ENCODE assay signal across 11 mouse cellular contexts in genomic region chr2:29739368-29739767, GRCm38 (mm10). TPM values are rescaled to one million over a fixed set of nuclear protein-coding genes. Genes with fewer than 3 reads are reported as not detected.
A peak's percentile ranks its signal among the peaks of the same experiment; 100 is the strongest.
DNase-seq lines count a peak whose midpoint lies in the region; ATAC-seq and TF ChIP-seq lines count a peak whose summit lies in the region.
"Had no signal": no experiment of that assay in that cellular context is flagged by ENCODE, and none has a peak within 500 bp of the region (broad histone marks: within the 10 kb centered on the region; RNA-seq: fewer than 3 reads in every experiment).

No protein-coding gene starts in this region.

- intact Hi-C loops in left cerebral cortex, postnatal 14 days (cut with DNase I), result no loop called here

- H3K4me3 ChIP-seq in forebrain, postnatal 0 days (ENCODE audit: low read depth, low read length), result no peak overlapping the region
- no peak overlapping the region for H3K4me3 ChIP-seq in forebrain, embryonic 14.5 days (ENCODE audit: low read depth, low read length)
- no peak overlapping the region for H3K4me3 ChIP-seq in spleen, adult 2 months (ENCODE audit: extremely low read depth, insufficient read depth, insufficient read length)
- H3K4me3 ChIP-seq in forebrain, embryonic 15.5 days, result no peak overlapping the region
- H3K4me3 ChIP-seq: heart, embryonic 13.5 days had no signal

- TF ChIP-seq POLR2A in spleen, adult 2 months (IDR thresholded peaks at IDR 0.05; ENCODE audit: low read depth, low read length), result no peak

- H3K4me1 ChIP-seq in forebrain, postnatal 0 days (ENCODE audit: insufficient read depth), result no peaks in the 10 kb centered on the region
- H3K4me1 ChIP-seq in forebrain, embryonic 14.5 days (ENCODE audit: control insufficient read depth, insufficient read depth, low read length), result no peaks in the 10 kb centered on the region
- peaks cover 4% of the 10 kb centered on the region; the same call in 1 of the 2 replicates for H3K4me1 ChIP-seq in spleen, adult 2 months (ENCODE audit: control insufficient read depth, insufficient read depth, insufficient read length)
- H3K4me1 ChIP-seq in forebrain, embryonic 15.5 days, result no peaks in the 10 kb centered on the region

- no peak overlapping the region for H3K9ac ChIP-seq in forebrain, postnatal 0 days
- H3K9ac ChIP-seq in forebrain, embryonic 14.5 days (ENCODE audit: low read length), result no peak overlapping the region
- H3K9ac ChIP-seq in forebrain, embryonic 15.5 days (replicated peaks), result no peak overlapping the region
- H3K9ac ChIP-seq: heart, embryonic 13.5 days had no signal

- no peak for DNase-seq in forebrain, postnatal 0 days
- no peak for DNase-seq in forebrain, embryonic 14.5 days (ENCODE audit: low spot score)
- DNase-seq in left cerebral cortex, postnatal 14 days (ENCODE audit: low spot score in 2 of 2), result peak; percentile 45 to 55
- DNase-seq in left cerebral cortex, adult 18-20 months (ENCODE audit: low spot score in 2 of 2), result no peak
- DNase-seq in liver, result peak; percentile 28
- peak; percentile 26 to 55 for DNase-seq in spleen, adult 2 months (ENCODE audit: low read depth in 1 of 2, low spot score in 2 of 2)
- DNase-seq in c-Kit-positive CD71-positive TER-119-positive erythroid progenitor cells, embryonic 14.5 days (ENCODE audit: low spot score), result no peak
- DNase-seq: cerebellum, adult 9-10 months; kidney, postnatal 10 days had no signal

- H3K9me3 ChIP-seq in forebrain, postnatal 0 days (ENCODE audit: low read length), result no peaks in the 10 kb centered on the region
- no peaks in the 10 kb centered on the region for H3K9me3 ChIP-seq in forebrain, embryonic 14.5 days (replicated peaks; ENCODE audit: control insufficient read depth, low read length)
- no peaks in the 10 kb centered on the region for H3K9me3 ChIP-seq in forebrain, embryonic 15.5 days
- H3K9me3 ChIP-seq: heart, embryonic 13.5 days had no signal

- H3K36me3 ChIP-seq in forebrain, postnatal 0 days (ENCODE audit: insufficient read depth), result peaks cover 58% of the 10 kb centered on the region
- peaks cover 59% of the 10 kb centered on the region for H3K36me3 ChIP-seq in forebrain, embryonic 14.5 days (ENCODE audit: control insufficient read depth, insufficient read depth, low read length)
- peaks cover 38% of the 10 kb centered on the region for H3K36me3 ChIP-seq in spleen, adult 2 months (ENCODE audit: control insufficient read depth, insufficient read depth, low read length)
- peaks cover 46% of the 10 kb centered on the region for H3K36me3 ChIP-seq in forebrain, embryonic 15.5 days

- H3K27ac ChIP-seq in forebrain, postnatal 0 days (ENCODE audit: low read depth, low read length), result no peak overlapping the region
- no peak overlapping the region for H3K27ac ChIP-seq in forebrain, embryonic 14.5 days (ENCODE audit: low read depth, low read length)
- H3K27ac ChIP-seq in spleen, adult 2 months (ENCODE audit: insufficient read depth, low read length), result peak overlapping the region; percentile 77
- no peak overlapping the region for H3K27ac ChIP-seq in forebrain, embryonic 15.5 days (replicated peaks)
- H3K27ac ChIP-seq: heart, embryonic 13.5 days had no signal

- ATAC-seq in forebrain, postnatal 0 days, result 0 out of 2 replicates have a peak, but pooled peaks have one; percentile 12
- no peak for ATAC-seq in forebrain, embryonic 14.5 days
- no peak for ATAC-seq in forebrain, embryonic 15.5 days (replicated peaks)

- 80% methylated on average over 5 of the region's 5 CpGs for WGBS in forebrain, postnatal 0 days
- WGBS in forebrain, embryonic 14.5 days, result 75% methylated on average over 5 of the region's 5 CpGs
- WGBS in spleen, adult 2 months, result 18% methylated on average over 5 of the region's 5 CpGs
- WGBS in forebrain, embryonic 15.5 days, result 74% methylated on average over 5 of the region's 5 CpGs

- H3K27me3 ChIP-seq in forebrain, postnatal 0 days (ENCODE audit: insufficient read depth, low read length), result no peaks in the 10 kb centered on the region
- no peaks in the 10 kb centered on the region for H3K27me3 ChIP-seq in forebrain, embryonic 14.5 days (replicated peaks; ENCODE audit: control insufficient read depth, insufficient read depth, low read length)
- no peaks in the 10 kb centered on the region for H3K27me3 ChIP-seq in spleen, adult 2 months (ENCODE audit: control insufficient read depth, insufficient read depth, low read length)
- H3K27me3 ChIP-seq in forebrain, embryonic 15.5 days, result no peaks in the 10 kb centered on the region
- H3K27me3 ChIP-seq: heart, embryonic 13.5 days had no signal

- no peak overlapping the region for H3K4me2 ChIP-seq in forebrain, postnatal 0 days (ENCODE audit: low read depth)
- no peak overlapping the region for H3K4me2 ChIP-seq in forebrain, embryonic 14.5 days (ENCODE audit: low read length)
- H3K4me2 ChIP-seq in forebrain, embryonic 15.5 days (replicated peaks), result no peak overlapping the region
- H3K4me2 ChIP-seq: heart, embryonic 13.5 days had no signal

- TF ChIP-seq CTCF in forebrain, postnatal 0 days (IDR thresholded peaks at IDR 0.05; ENCODE audit: low read depth), result peak; percentile 25; the same call in 1 of the 2 replicates
- TF ChIP-seq CTCF in spleen, adult 2 months (IDR thresholded peaks at IDR 0.05; ENCODE audit: extremely low read depth, insufficient read depth, insufficient read length, insufficient replicate concordance), result no peak

RNA-seq across cellular contexts. Expression of gene Gm13420, which starts 12.1 kb away (rescaled TPM):
- total RNA-seq in forebrain, postnatal 0 days (2014; rRNA removed), result 0.86 and 1.5 TPM in 2 replicates
- polyA plus RNA-seq in forebrain, postnatal 0 days (2015; fragmentation: Nextera tagmentation; extraction: Ambion mirVana), result 0.18 TPM in 1 of 2 replicates, not detected in the other
- polyA plus RNA-seq in forebrain, embryonic 14.5 days (2014; fragmentation: Nextera tagmentation; extraction: Ambion mirVana), result not detected in 2 replicates
- total RNA-seq in left cerebral cortex, postnatal 14 days (2021), result 1 to 10 TPM; 2.3 TPM
- total RNA-seq in left cerebral cortex, adult 18-20 months (2021), result 1 to 10 TPM; 2.1 to 2.5 TPM
- polyA plus RNA-seq in spleen, adult 2 months (2012; rRNA removed), result 0.26 and 0.81 TPM in 2 replicates
- polyA plus RNA-seq in forebrain, embryonic 15.5 days (2015; fragmentation: Nextera tagmentation; extraction: Ambion mirVana), result not detected in 2 replicates
- polyA plus RNA-seq: heart, embryonic 13.5 days had no signal

RNA-seq across cellular contexts. Expression of gene Gm13547, which starts 19.7 kb away (rescaled TPM):
- total RNA-seq in forebrain, postnatal 0 days (2014; rRNA removed), result not detected in 2 replicates
- not detected in 2 replicates for polyA plus RNA-seq in forebrain, postnatal 0 days (2015; fragmentation: Nextera tagmentation; extraction: Ambion mirVana)
- polyA plus RNA-seq in forebrain, embryonic 14.5 days (2014; fragmentation: Nextera tagmentation; extraction: Ambion mirVana), result not detected in 2 replicates
- not detected for total RNA-seq in left cerebral cortex, postnatal 14 days (2021)
- total RNA-seq in left cerebral cortex, adult 18-20 months (2021), result not detected
- polyA plus RNA-seq in spleen, adult 2 months (2012; rRNA removed), result not detected in 2 replicates
- 0.79 TPM in 1 of 2 replicates, not detected in the other for polyA plus RNA-seq in forebrain, embryonic 15.5 days (2015; fragmentation: Nextera tagmentation; extraction: Ambion mirVana)
- polyA plus RNA-seq: heart, embryonic 13.5 days had no signal

RNA-seq across cellular contexts. Expression of gene Coq4, which starts 47.9 kb away (rescaled TPM):
- total RNA-seq in forebrain, postnatal 0 days (2014; rRNA removed), result 34.5 and 39.7 TPM in 2 replicates
- polyA plus RNA-seq in forebrain, postnatal 0 days (2015; fragmentation: Nextera tagmentation; extraction: Ambion mirVana), result 31.2 and 36.7 TPM in 2 replicates
- 36.0 and 37.5 TPM in 2 replicates for polyA plus RNA-seq in forebrain, embryonic 14.5 days (2014; fragmentation: Nextera tagmentation; extraction: Ambion mirVana)
- 10 to 100 TPM; 35.6 to 37.5 TPM for total RNA-seq in left cerebral cortex, postnatal 14 days (2021)
- 10 to 100 TPM; 26.5 to 27.9 TPM for total RNA-seq in left cerebral cortex, adult 18-20 months (2021)
- polyA plus RNA-seq in spleen, adult 2 months (2012; rRNA removed), result 31.9 and 32.6 TPM in 2 replicates
- polyA plus RNA-seq in forebrain, embryonic 15.5 days (2015; fragmentation: Nextera tagmentation; extraction: Ambion mirVana), result 28.2 and 31.6 TPM in 2 replicates

RNA-seq across cellular contexts. Expression of gene Trub2, which starts 48.9 kb away (rescaled TPM):
- total RNA-seq in forebrain, postnatal 0 days (2014; rRNA removed), result 52.3 and 68.7 TPM in 2 replicates
- polyA plus RNA-seq in forebrain, postnatal 0 days (2015; fragmentation: Nextera tagmentation; extraction: Ambion mirVana), result 22.4 and 27.3 TPM in 2 replicates
- 26.8 and 31.1 TPM in 2 replicates for polyA plus RNA-seq in forebrain, embryonic 14.5 days (2014; fragmentation: Nextera tagmentation; extraction: Ambion mirVana)
- 10 to 100 TPM; 47.9 to 51.2 TPM for total RNA-seq in left cerebral cortex, postnatal 14 days (2021)
- total RNA-seq in left cerebral cortex, adult 18-20 months (2021), result 10 to 100 TPM; 39.3 to 39.5 TPM
- 25.5 and 29.3 TPM in 2 replicates for polyA plus RNA-seq in spleen, adult 2 months (2012; rRNA removed)
- polyA plus RNA-seq in forebrain, embryonic 15.5 days (2015; fragmentation: Nextera tagmentation; extraction: Ambion mirVana), result 40.6 and 41.7 TPM in 2 replicates

Comparison
In these comparisons a context has a peak if more than half of its experiments do, and no peak if none do; other contexts are left out.
1. DNase-seq: peak in left cerebral cortex, postnatal 14 days (2 of 2), liver (single experiment) and spleen, adult 2 months (2 of 2); none in forebrain, postnatal 0 days (single experiment), forebrain, embryonic 14.5 days (single experiment), left cerebral cortex, adult 18-20 months (0 of 2) and c-Kit-positive CD71-positive TER-119-positive erythroid progenitor cells, embryonic 14.5 days (single experiment).